Mouse (Mus musculus) C2C12 (cell line): Measurements from ENCODE around the gene Gorasp1.

Experiments used
- CTCF ChIP-seq: IDR thresholded peaks from one replicate; pipeline ENCODE4 v1.5.1; 2011; ENCODE audit not compliant: control insufficient read depth, insufficient read depth, insufficient read length
- FOSL1 ChIP-seq: IDR thresholded peaks from one replicate; pipeline ENCODE4 v1.8.0; 2011; ENCODE audit warnings: mild to moderate bottlenecking, low read length; ENCODE audit not compliant: poor library complexity, insufficient read depth, severe bottlenecking
- MAX ChIP-seq: IDR thresholded peaks from one replicate; pipeline ENCODE4 v1.6.1; 2011; ENCODE audit warnings: mild to moderate bottlenecking, control low read depth
- MYOG ChIP-seq: IDR thresholded peaks from one replicate; pipeline ENCODE4 v1.6.1; 2011; ENCODE audit not compliant: control insufficient read depth, insufficient read length; ENCODE audit errors: extremely low read depth
- USF1 ChIP-seq: IDR thresholded peaks from one replicate; pipeline ENCODE4 v1.6.1; 2011; ENCODE audit warnings: low read depth, mild to moderate bottlenecking, control low read depth, moderate library complexity

GRCm38 (mm10) chr9:119925120-119925657 lies 12.2 kb downstream of the Gorasp1 start:
- no peak for TF ChIP-seq CTCF
- no peak for TF ChIP-seq MAX
- no peak for TF ChIP-seq MYOG
- no peak for TF ChIP-seq USF1
- no peak for TF ChIP-seq FOSL1
